Mouse (Mus musculus) stomach, embryonic 16.5 days (tissue): Measurements from ENCODE around the gene Fat2. TPM values are rescaled to one million over a fixed set of nuclear protein-coding genes. Genes with fewer than 3 reads are reported as not detected.

Experiments used
- ATAC-seq: fragments of 200-750 bp; cut with Nextera tagmentation; 2 replicates; pipeline ENCODE4 v1.8.0; 2017; ENCODE audit warnings: moderate number of reproducible peaks, moderate TSS enrichment; ENCODE audit not compliant: insufficient read depth, low FRiP score
- H3K27ac ChIP-seq: fragments of 300-500 bp; sonication (generic); 2 replicates; pipeline ENCODE4 v1.5.1; 2014; ENCODE audit warnings: low read length
- H3K27me3 ChIP-seq: fragments of 300-500 bp; sonication (generic); 2 replicates; pipeline ENCODE4 v1.6.1; 2014; ENCODE audit warnings: low read length, control low read depth, mixed read lengths; ENCODE audit not compliant: control insufficient read depth, insufficient read depth
- H3K36me3 ChIP-seq: fragments of 300-500 bp; sonication (generic); 2 replicates; pipeline ENCODE4 v1.6.1; 2014; ENCODE audit warnings: low read length; ENCODE audit not compliant: control insufficient read depth, insufficient read depth
- H3K4me1 ChIP-seq: fragments of 300-500 bp; sonication (generic); 2 replicates; pipeline ENCODE4 v1.6.1; 2014; ENCODE audit warnings: low read length, control low read depth, mixed read lengths; ENCODE audit not compliant: control insufficient read depth, insufficient read depth
- H3K4me2 ChIP-seq: fragments of 300-500 bp; sonication (generic); 2 replicates; pipeline ENCODE4 v1.6.1; 2014; ENCODE audit warnings: low read depth, low read length, mixed read lengths
- H3K4me3 ChIP-seq: fragments of 300-500 bp; sonication (generic); replicated peaks from 2 replicates; pipeline ENCODE4 v1.5.1; 2014; ENCODE audit warnings: mild to moderate bottlenecking, low read length
- H3K9ac ChIP-seq: fragments of 300-500 bp; sonication (generic); 2 replicates; pipeline ENCODE4 v1.6.1; 2014; ENCODE audit warnings: low read length
- H3K9me3 ChIP-seq: fragments of 300-500 bp; sonication (generic); replicated peaks from 2 replicates; pipeline ENCODE4 v1.6.1; 2016; ENCODE audit warnings: low read length, control low read depth; ENCODE audit not compliant: control insufficient read depth
- WGBS: fragments of 180-500 bp; shearing (Covaris S2); extraction: QIAGEN DNeasy Blood & Tissue Kit; methylation state at CpG from one replicate; pipeline ENCODE4 v1.1.7; 2014; 5-methylcytosine and 5-hydroxymethylcytosine counted together
- polyA plus RNA-seq: library from polyadenylated mRNA; unstranded; fragments of >200 nt; fragmentation: Nextera tagmentation; extraction: Ambion mirVana; gene quantifications from 2 replicates; pipeline ENCODE4 v1.2.1, GENCODE M21; 2015

Fat2 gene
- polyA plus RNA-seq, 1 experiment from 2014 or later = 1.2 TPM

GRCm38 (mm10) chr11:55234791-55235190 is 101.6 kb downstream of the Fat2 start:
- H3K27me3 ChIP-seq = no peaks in the 10 kb centered on the region
- H3K27ac ChIP-seq = no peak overlapping the region
- 0 out of 2 replicates have a peak, but pooled peaks cover 3% of the 10 kb centered on the region for H3K36me3 ChIP-seq
- no peak overlapping the region for H3K4me2 ChIP-seq
- H3K4me1 ChIP-seq = no peaks in the 10 kb centered on the region
- no peaks in the 10 kb centered on the region for H3K9me3 ChIP-seq
- no peak overlapping the region for H3K4me3 ChIP-seq
- WGBS = 76% methylated on average over 4 of the region's 4 CpGs
- no peak overlapping the region for H3K9ac ChIP-seq
- no peak for ATAC-seq

GRCm38 (mm10) chr11:55234288-55234687 is 102.1 kb downstream of the Fat2 start:
- 0 out of 2 replicates have a peak, but pooled peaks cover 3% of the 10 kb centered on the region for H3K36me3 ChIP-seq
- ATAC-seq = no peak
- H3K4me1 ChIP-seq = no peaks in the 10 kb centered on the region
- H3K9me3 ChIP-seq = no peaks in the 10 kb centered on the region
- H3K4me3 ChIP-seq = no peak overlapping the region
- H3K4me2 ChIP-seq = no peak overlapping the region
- no peak overlapping the region for H3K27ac ChIP-seq
- WGBS = 77% methylated on average over 7 of the region's 7 CpGs
- no peaks in the 10 kb centered on the region for H3K27me3 ChIP-seq
- H3K9ac ChIP-seq = no peak overlapping the region

GRCm38 (mm10) chr11:55231034-55231433 is 105.3 kb downstream of the Fat2 start:
- WGBS = 83% methylated on average over 6 of the region's 6 CpGs
- Histone ChIP-seq H3K36me3 (0 out of 2 replicates have a peak, but pooled peaks cover 5% of the 10 kb centered on the region), H3K27me3 (no peaks in the 10 kb centered on the region), H3K4me1 (no peaks in the 10 kb centered on the region), H3K9ac (no peak overlapping the region), H3K4me3 (no peak overlapping the region), H3K4me2 (no peak overlapping the region), H3K9me3 (no peaks in the 10 kb centered on the region), H3K27ac (no peak overlapping the region)
- ATAC-seq = no peak

GRCm38 (mm10) chr11:55221306-55221705 is 115.1 kb downstream of the Fat2 start:
- ATAC-seq = no peak
- WGBS = 93% methylated on average over 7 of the region's 7 CpGs
- H3K27ac ChIP-seq = no peak overlapping the region
- H3K36me3 ChIP-seq = no peaks in the 10 kb centered on the region
- H3K4me3 ChIP-seq = no peak overlapping the region
- H3K4me1 ChIP-seq = no peaks in the 10 kb centered on the region
- no peak overlapping the region for H3K4me2 ChIP-seq
- no peaks in the 10 kb centered on the region for H3K9me3 ChIP-seq
- no peaks in the 10 kb centered on the region for H3K27me3 ChIP-seq
- no peak overlapping the region for H3K9ac ChIP-seq

GRCm38 (mm10) chr11:55218473-55218872 is 117.9 kb downstream of the Fat2 start:
- ATAC-seq = no peak
- Histone ChIP-seq H3K9me3 (no peaks in the 10 kb centered on the region), H3K4me1 (no peaks in the 10 kb centered on the region), H3K4me3 (no peak overlapping the region), H3K36me3 (no peaks in the 10 kb centered on the region), H3K27me3 (no peaks in the 10 kb centered on the region), H3K9ac (no peak overlapping the region), H3K27ac (no peak overlapping the region), H3K4me2 (no peak overlapping the region)
- 71% methylated on average over 3 of the region's 3 CpGs for WGBS

GRCm38 (mm10) chr11:55217880-55218279 is 118.5 kb downstream of the Fat2 start:
- H3K4me3 ChIP-seq = no peak overlapping the region
- no peak overlapping the region for H3K27ac ChIP-seq
- 91% methylated on average over 7 of the region's 7 CpGs for WGBS
- no peak overlapping the region for H3K9ac ChIP-seq
- H3K27me3 ChIP-seq = no peaks in the 10 kb centered on the region
- no peak for ATAC-seq
- H3K9me3 ChIP-seq = no peaks in the 10 kb centered on the region
- H3K36me3 ChIP-seq = no peaks in the 10 kb centered on the region
- H3K4me1 ChIP-seq = no peaks in the 10 kb centered on the region
- H3K4me2 ChIP-seq = no peak overlapping the region

- Histone ChIP-seq H3K36me3 (no peaks in the 10 kb centered on the region), H3K9ac (no peak overlapping the region), H3K27ac (no peak overlapping the region), H3K27me3 (no peaks in the 10 kb centered on the region), H3K9me3 (no peaks in the 10 kb centered on the region), H3K4me1 (no peaks in the 10 kb centered on the region), H3K4me2 (no peak overlapping the region), H3K4me3 (no peak overlapping the region)
- WGBS = 62% methylated on average over 4 of the region's 4 CpGs
- ATAC-seq = no peak
Measured at GRCm38 (mm10) chr11:55217418-55217817, 118.9 kb downstream of the Fat2 start.

GRCm38 (mm10) chr11:55216830-55217229 is 119.5 kb downstream of the Fat2 start:
- ATAC-seq = no peak
- WGBS = 59% methylated on average over 13 of the region's 13 CpGs
- Histone ChIP-seq H3K36me3 (no peaks in the 10 kb centered on the region), H3K9me3 (no peaks in the 10 kb centered on the region), H3K27ac (no peak overlapping the region), H3K4me1 (no peaks in the 10 kb centered on the region; the same call in 1 of the 2 replicates), H3K4me2 (no peak overlapping the region), H3K9ac (no peak overlapping the region), H3K4me3 (no peak overlapping the region), H3K27me3 (no peaks in the 10 kb centered on the region)

GRCm38 (mm10) chr11:55216061-55216460 is 120.3 kb downstream of the Fat2 start:
- no peak overlapping the region for H3K9ac ChIP-seq
- WGBS = 62% methylated on average over 3 of the region's 4 CpGs
- no peak overlapping the region for H3K27ac ChIP-seq
- peaks cover 1% of the 10 kb centered on the region; the same call in 1 of the 2 replicates for H3K4me1 ChIP-seq
- H3K27me3 ChIP-seq = no peaks in the 10 kb centered on the region
- no peaks in the 10 kb centered on the region for H3K9me3 ChIP-seq
- H3K4me3 ChIP-seq = no peak overlapping the region
- H3K36me3 ChIP-seq = no peaks in the 10 kb centered on the region
- no peak for ATAC-seq
- no peak overlapping the region for H3K4me2 ChIP-seq

- WGBS = 68% methylated on average over 3 of the region's 3 CpGs
- peaks cover 6% of the 10 kb centered on the region for H3K4me1 ChIP-seq
- H3K4me3 ChIP-seq = no peak overlapping the region
- no peaks in the 10 kb centered on the region for H3K9me3 ChIP-seq
- no peaks in the 10 kb centered on the region for H3K36me3 ChIP-seq
- no peak overlapping the region for H3K4me2 ChIP-seq
- no peak overlapping the region for H3K27ac ChIP-seq
- no peaks in the 10 kb centered on the region for H3K27me3 ChIP-seq
- ATAC-seq = no peak
- H3K9ac ChIP-seq = no peak overlapping the region
Measured at GRCm38 (mm10) chr11:55214978-55215377, 121.4 kb downstream of the Fat2 start.
